Mouse (Mus musculus) midbrain, embryonic 16.5 days (tissue): ENCODE measurements at regions not wholly inside any gene's neighbourhood (a gene's known extent, or its start where the extent isn't known, plus 50 kb on each side); places are given as distances from the start of the nearest gene placed in this dataset.

Source experiments
- ATAC-seq: fragments of 200-750 bp; cut with Nextera tagmentation; 2 replicates; pipeline ENCODE4 v1.8.0; 2017; ENCODE audit warnings: moderate TSS enrichment
- H3K27ac ChIP-seq: fragments of 300-500 bp; sonication (generic); 2 replicates; pipeline ENCODE4 v1.5.1; 2014; ENCODE audit warnings: mild to moderate bottlenecking, low read length, mixed read lengths
- H3K27me3 ChIP-seq: fragments of 300-500 bp; sonication (generic); 2 replicates; pipeline ENCODE4 v1.6.1; 2014; ENCODE audit warnings: low read depth, low read length, mixed read lengths; ENCODE audit not compliant: control insufficient read depth, insufficient read depth
- H3K36me3 ChIP-seq: fragments of 300-500 bp; sonication (generic); 2 replicates; pipeline ENCODE4 v1.6.1; 2014; ENCODE audit warnings: mild to moderate bottlenecking, low read length, moderate library complexity, mixed read lengths; ENCODE audit not compliant: control insufficient read depth, insufficient read depth
- H3K4me1 ChIP-seq: fragments of 300-500 bp; sonication (generic); 2 replicates; pipeline ENCODE4 v1.6.1; 2014; ENCODE audit warnings: mild to moderate bottlenecking, low read length, mixed read lengths; ENCODE audit not compliant: control insufficient read depth, insufficient read depth
- H3K4me2 ChIP-seq: fragments of 300-500 bp; sonication (generic); 2 replicates; pipeline ENCODE4 v1.6.1; 2014; ENCODE audit warnings: mild to moderate bottlenecking, low read length, mixed read lengths
- H3K4me3 ChIP-seq: fragments of 300-500 bp; sonication (generic); 2 replicates; pipeline ENCODE4 v1.5.1; 2014; ENCODE audit warnings: low read depth, mild to moderate bottlenecking, low read length, moderate library complexity, mixed read lengths
- H3K9ac ChIP-seq: fragments of 300-500 bp; sonication (generic); 2 replicates; pipeline ENCODE4 v1.6.1; 2014; ENCODE audit warnings: low read depth, low read length, mixed read lengths
- H3K9me3 ChIP-seq: fragments of 300-500 bp; sonication (generic); replicated peaks from 2 replicates; pipeline ENCODE4 v1.6.1; 2014; ENCODE audit warnings: mild to moderate bottlenecking, low read length, mixed read lengths; ENCODE audit not compliant: control insufficient read depth, poor library complexity, severe bottlenecking
- WGBS: fragments of 180-500 bp; shearing (Covaris S2); extraction: QIAGEN DNeasy Blood & Tissue Kit; methylation state at CpG from one replicate; pipeline ENCODE4 v1.1.7; 2014; 5-methylcytosine and 5-hydroxymethylcytosine counted together

GRCm38 (mm10) chr4:99385381-99385780 is 89.7 kb downstream of the Gm12689 start:
- peaks cover 7% of the 10 kb centered on the region; the same call in 1 of the 2 replicates for H3K4me1 ChIP-seq
- WGBS: 6% methylated on average over 8 of the region's 8 CpGs
- H3K27ac ChIP-seq: no peak overlapping the region
- no peak overlapping the region for H3K4me3 ChIP-seq
- no peak overlapping the region for H3K9ac ChIP-seq
- ATAC-seq: no peak
- H3K36me3 ChIP-seq: no peaks in the 10 kb centered on the region
- H3K4me2 ChIP-seq: no peak overlapping the region
- H3K9me3 ChIP-seq: no peaks in the 10 kb centered on the region
- H3K27me3 ChIP-seq: no peaks in the 10 kb centered on the region

DNA sequence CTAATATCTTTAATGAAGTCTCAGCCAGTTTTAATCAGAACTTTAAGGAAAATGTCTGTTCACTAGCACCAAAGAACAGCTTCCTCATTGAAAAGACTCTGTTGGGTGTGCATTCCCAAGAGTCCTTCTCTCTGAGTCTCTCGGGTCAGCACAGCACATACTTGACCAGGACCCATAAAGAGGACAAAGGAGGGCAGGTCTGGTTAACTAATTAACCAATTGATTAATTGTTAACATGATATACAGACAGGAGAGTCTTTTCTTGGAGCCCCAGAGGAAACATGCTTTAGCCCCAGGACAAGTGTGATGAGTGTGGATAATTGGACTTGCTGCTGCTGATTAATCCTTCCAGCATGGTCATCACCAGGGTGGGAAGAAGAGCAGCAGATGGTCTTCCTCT is 93.7 kb downstream of the Gm12689 start:
- H3K27me3 ChIP-seq: no peaks in the 10 kb centered on the region
- no peaks in the 10 kb centered on the region; the same call in 1 of the 2 replicates for H3K9me3 ChIP-seq
- no peaks in the 10 kb centered on the region for H3K36me3 ChIP-seq
- H3K4me2 ChIP-seq: no peak overlapping the region
- WGBS: 77% methylated on average over 1 of the region's 1 CpGs
- H3K4me3 ChIP-seq: no peak overlapping the region
- no peak for ATAC-seq
- H3K27ac ChIP-seq: no peak overlapping the region
- peaks cover 7% of the 10 kb centered on the region; the same call in 1 of the 2 replicates for H3K4me1 ChIP-seq
- no peak overlapping the region for H3K9ac ChIP-seq

DNA sequence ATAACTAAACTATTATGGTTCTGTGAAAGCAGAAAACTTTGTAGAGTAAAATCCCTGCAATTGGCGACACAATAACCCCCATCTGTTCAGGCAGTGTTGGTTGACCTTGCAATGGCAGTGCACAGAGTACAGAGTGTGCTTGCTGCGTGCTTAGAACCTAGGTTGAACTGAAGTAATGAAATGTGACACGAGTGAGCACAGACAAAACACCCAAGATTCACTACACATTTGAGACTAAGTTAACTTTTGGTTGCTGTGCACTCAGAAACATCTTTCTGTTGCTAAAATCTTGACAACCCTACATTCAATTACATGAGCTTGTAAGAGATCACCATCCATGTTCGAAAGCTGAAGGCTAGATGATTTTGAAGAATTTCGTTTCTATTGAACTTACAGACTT is 97.3 kb downstream of the Gm12689 start:
- Histone ChIP-seq H3K36me3 (no peaks in the 10 kb centered on the region), H3K27ac (no peak overlapping the region), H3K4me2 (no peak overlapping the region), H3K4me1 (no peaks in the 10 kb centered on the region), H3K27me3 (no peaks in the 10 kb centered on the region; the same call in 1 of the 2 replicates), H3K9ac (no peak overlapping the region), H3K4me3 (no peak overlapping the region), H3K9me3 (no peaks in the 10 kb centered on the region; the same call in 1 of the 2 replicates)
- 87% methylated on average over 5 of the region's 5 CpGs for WGBS
- ATAC-seq: no peak

GRCm38 (mm10) chr4:99394244-99394643 is 98.5 kb downstream of the Gm12689 start:
- Histone ChIP-seq H3K4me3 (no peak overlapping the region), H3K4me2 (no peak overlapping the region), H3K36me3 (no peaks in the 10 kb centered on the region), H3K9ac (no peak overlapping the region), H3K27me3 (no peaks in the 10 kb centered on the region; the same call in 1 of the 2 replicates), H3K9me3 (no peaks in the 10 kb centered on the region; the same call in 1 of the 2 replicates), H3K4me1 (no peaks in the 10 kb centered on the region), H3K27ac (no peak overlapping the region)
- 71% methylated on average over 2 of the region's 3 CpGs for WGBS
- no peak for ATAC-seq

GRCm38 (mm10) chr4:99407466-99407865 is 111.8 kb downstream of the Gm12689 start:
- 87% methylated on average over 7 of the region's 7 CpGs for WGBS
- H3K9me3 ChIP-seq: no peaks in the 10 kb centered on the region
- no peak overlapping the region for H3K9ac ChIP-seq
- no peak for ATAC-seq
- no peak overlapping the region for H3K4me2 ChIP-seq
- H3K27ac ChIP-seq: no peak overlapping the region
- no peaks in the 10 kb centered on the region for H3K36me3 ChIP-seq
- no peak overlapping the region for H3K4me3 ChIP-seq
- H3K27me3 ChIP-seq: no peaks in the 10 kb centered on the region
- no peaks in the 10 kb centered on the region for H3K4me1 ChIP-seq

- no peak overlapping the region for H3K27ac ChIP-seq
- H3K27me3 ChIP-seq: no peaks in the 10 kb centered on the region; the same call in 1 of the 2 replicates
- no peak for ATAC-seq
- no peaks in the 10 kb centered on the region for H3K9me3 ChIP-seq
- H3K36me3 ChIP-seq: no peaks in the 10 kb centered on the region
- H3K4me3 ChIP-seq: no peak overlapping the region
- 73% methylated on average over 1 of the region's 1 CpGs for WGBS
- H3K9ac ChIP-seq: no peak overlapping the region
- no peaks in the 10 kb centered on the region for H3K4me1 ChIP-seq
- H3K4me2 ChIP-seq: no peak overlapping the region
Observed at GRCm38 (mm10) chr4:99423449-99423848, 127.7 kb downstream of the Gm12689 start.

- peak; percentile 77; the same call in 1 of the 2 replicates for ATAC-seq
- WGBS: 50% methylated on average over 28 of the region's 28 CpGs
Observed at GRCm38 (mm10) chr4:99445077-99445754, 149.5 kb downstream of the Gm12689 start.

DNA sequence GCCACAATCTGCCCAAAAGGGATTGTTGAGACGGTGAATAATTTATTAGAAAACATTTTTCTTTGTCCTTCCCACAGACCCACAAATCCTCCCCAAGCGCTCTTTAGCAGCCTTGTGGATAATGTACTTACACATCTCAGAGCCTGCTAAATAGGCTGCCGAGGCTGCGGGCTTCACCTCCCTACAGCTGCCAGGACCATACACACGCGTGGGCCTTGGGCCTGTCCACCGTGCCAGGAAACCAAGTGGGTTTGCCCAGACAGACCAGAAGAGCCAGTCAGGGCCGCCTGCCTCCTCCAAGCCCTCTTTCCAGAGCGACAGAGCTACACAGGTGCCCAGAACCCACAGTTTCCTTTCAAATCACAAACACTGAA is 150.0 kb downstream of the Gm12689 start:
- ATAC-seq: peak; percentile 72; the same call in 1 of the 2 replicates
- Histone ChIP-seq H3K9me3 (no peaks in the 10 kb centered on the region), H3K4me2 (peak overlapping the region; percentile 57), H3K9ac (no peak overlapping the region; the same call in 1 of the 2 replicates), H3K4me1 (no peaks in the 10 kb centered on the region; the same call in 1 of the 2 replicates), H3K27ac (no peak overlapping the region), H3K36me3 (no peaks in the 10 kb centered on the region), H3K27me3 (no peaks in the 10 kb centered on the region), H3K4me3 (peak overlapping the region; percentile 34)
- WGBS: 60% methylated on average over 9 of the region's 9 CpGs

More at GRCm38 (mm10) chr4:99445077-99445754, 149.5 kb downstream of the Gm12689 start:
- Histone ChIP-seq H3K27ac (no peak overlapping the region), H3K36me3 (no peaks in the 10 kb centered on the region), H3K9me3 (no peaks in the 10 kb centered on the region), H3K4me2 (peak overlapping the region; percentile 57), H3K4me3 (peak overlapping the region; percentile 34), H3K9ac (no peak overlapping the region; the same call in 1 of the 2 replicates), H3K27me3 (no peaks in the 10 kb centered on the region), H3K4me1 (no peaks in the 10 kb centered on the region; the same call in 1 of the 2 replicates)

DNA sequence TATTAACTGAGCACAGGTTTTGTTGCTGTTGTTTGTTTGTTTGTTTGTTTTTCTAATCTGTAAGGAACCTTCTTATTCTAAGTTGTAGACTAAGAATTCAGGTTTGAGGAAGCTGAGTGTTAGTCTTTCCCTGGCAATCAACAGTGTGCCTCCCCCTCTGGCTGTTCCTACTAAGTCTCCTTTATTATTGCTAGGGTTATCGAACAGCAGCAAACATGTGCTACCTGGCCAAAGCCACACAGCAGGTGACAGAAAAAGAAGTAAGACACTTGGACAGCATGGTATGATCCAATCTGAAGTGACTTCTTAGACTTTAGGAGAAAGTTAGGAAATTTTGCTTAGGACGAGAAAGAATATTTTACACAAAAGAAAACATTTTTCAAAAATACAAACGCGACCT is 163.3 kb downstream of the Gm12689 start:
- H3K4me2 ChIP-seq: peak overlapping the region; percentile 50

More for the DNA sequence above, 163.3 kb downstream of the Gm12689 start:
- H3K9me3 ChIP-seq: no peaks in the 10 kb centered on the region
- peaks cover 14% of the 10 kb centered on the region for H3K4me1 ChIP-seq
- H3K36me3 ChIP-seq: no peaks in the 10 kb centered on the region
- H3K27ac ChIP-seq: no peak overlapping the region
- no peak overlapping the region for H3K4me3 ChIP-seq
- peak; percentile 68 for ATAC-seq
- 41% methylated on average over 4 of the region's 4 CpGs for WGBS
- H3K9ac ChIP-seq: no peak overlapping the region
- H3K27me3 ChIP-seq: peaks cover 3% of the 10 kb centered on the region
